Mouse (Mus musculus) lung, postnatal 4 days (tissue): ENCODE data around the gene Nlrc5.

Source experiments
- DNase-seq, 2 experiments: peaks; one replicate each; pipeline ENCODE4 v3.0.0; 2021

The Nlrc5 gene

DNA sequence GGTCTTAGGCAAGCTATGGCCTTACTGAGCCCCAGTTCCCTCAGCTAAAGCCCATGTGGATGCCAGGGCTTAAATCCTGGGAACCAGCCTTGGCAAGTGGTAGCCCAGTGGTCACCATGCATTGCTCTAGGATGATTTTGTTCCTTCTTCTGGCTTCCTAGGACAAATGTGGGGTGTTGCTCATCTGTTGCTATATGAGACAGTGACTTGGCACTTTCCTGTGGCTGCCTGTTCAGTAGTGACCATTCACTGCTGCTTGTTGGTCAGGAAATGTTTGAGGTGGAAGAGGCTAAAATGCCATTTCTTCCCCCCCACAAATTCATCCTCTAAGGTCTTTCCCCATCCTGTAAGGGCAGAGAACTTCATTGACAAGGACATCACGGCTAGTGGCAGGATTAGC, 135.3 kb downstream of the Nlrc5 start:
- no peak for DNase-seq

DNA sequence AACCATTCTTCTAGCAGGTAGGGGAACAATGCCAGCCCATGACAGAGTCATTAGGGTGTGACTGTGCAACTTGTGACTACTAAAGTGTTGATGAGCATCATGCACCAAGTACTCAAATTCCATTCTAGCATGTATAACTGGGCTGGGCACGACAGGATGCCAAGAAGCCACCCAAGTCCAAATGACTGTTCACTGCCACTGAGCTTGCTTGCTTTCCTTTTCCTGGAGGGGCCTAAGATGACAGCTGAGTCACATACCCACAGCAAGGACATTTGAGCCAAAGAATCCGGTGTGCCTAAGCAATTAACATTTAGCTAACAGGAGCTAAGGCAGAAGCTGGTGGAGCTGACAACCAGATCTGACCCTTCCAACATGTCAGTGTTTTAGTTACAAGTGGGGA, 137.7 kb downstream of the Nlrc5 start:
- DNase-seq: no peak

DNA sequence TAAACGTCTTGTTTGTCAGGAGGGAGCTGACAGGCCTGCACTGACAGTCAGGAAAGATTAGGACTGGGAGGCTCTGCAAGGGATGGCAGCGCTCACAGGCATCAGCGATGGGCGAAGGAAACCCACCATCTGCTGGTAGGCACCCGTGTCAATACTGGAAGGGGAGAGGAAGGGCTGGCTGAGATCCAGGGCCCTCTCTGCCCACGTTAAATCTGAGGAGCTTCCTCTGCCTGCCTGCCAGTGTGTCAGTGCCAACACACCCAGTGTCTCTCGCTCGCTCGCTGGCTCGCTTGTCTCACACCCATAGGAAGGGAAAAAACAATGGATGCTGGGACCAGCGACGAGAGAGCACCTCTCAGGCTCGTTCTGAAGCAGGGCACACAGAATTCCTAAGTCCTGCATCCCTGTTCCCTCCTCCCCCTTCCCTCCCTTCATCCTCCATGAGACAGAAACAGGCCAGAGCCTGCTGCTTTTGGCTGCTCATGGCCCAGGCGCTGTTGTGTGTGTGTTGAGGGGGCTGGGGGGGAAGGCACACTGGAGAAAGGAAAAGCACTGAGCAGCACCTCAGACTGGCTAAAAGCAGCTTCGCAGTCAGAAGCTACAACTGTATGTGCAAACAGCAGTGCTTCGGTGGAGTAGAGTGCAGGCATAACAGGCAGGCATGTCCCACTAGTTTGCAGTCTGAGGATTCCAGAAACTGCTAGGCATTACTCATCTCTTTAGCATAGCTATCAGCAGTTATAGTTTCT, 140.2 kb downstream of the Nlrc5 start:
- DNase-seq: no peak

DNA sequence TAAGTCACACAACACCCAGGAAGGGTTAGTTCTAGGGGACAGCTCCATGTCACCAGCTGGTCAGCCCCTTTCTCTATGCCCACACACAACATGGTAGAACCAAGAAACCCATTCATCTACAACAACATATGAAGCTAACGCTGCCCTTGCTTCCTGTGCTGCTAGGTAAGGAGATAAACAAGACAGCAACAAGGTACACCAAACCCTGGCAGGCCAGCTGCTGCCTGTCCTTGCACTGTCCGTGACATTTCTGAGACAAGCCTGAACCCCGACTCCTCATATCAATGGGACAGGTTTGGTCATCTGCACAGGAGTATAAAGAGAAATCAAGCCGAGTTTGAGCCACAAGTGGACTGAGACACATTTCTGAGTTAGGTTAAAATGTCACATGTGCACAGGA, 141.0 kb downstream of the Nlrc5 start:
- no peak for DNase-seq
